Mouse (Mus musculus) spleen, adult 2 months (tissue): ENCODE measurements around the gene Mn1.

Source experiments
- CTCF ChIP-seq: fragments of 200-500 bp; IDR thresholded peaks from 2 replicates; pipeline ENCODE4 v1.5.1; 2011; ENCODE audit warnings: mild to moderate bottlenecking, inconsistent platforms; ENCODE audit not compliant: insufficient read depth, insufficient read length, insufficient replicate concordance; ENCODE audit errors: extremely low read depth
- POLR2A ChIP-seq: fragments of 200-500 bp; IDR thresholded peaks from 2 replicates; pipeline ENCODE4 v1.6.1; 2011; ENCODE audit warnings: low read depth, low read length, inconsistent platforms

DNA sequence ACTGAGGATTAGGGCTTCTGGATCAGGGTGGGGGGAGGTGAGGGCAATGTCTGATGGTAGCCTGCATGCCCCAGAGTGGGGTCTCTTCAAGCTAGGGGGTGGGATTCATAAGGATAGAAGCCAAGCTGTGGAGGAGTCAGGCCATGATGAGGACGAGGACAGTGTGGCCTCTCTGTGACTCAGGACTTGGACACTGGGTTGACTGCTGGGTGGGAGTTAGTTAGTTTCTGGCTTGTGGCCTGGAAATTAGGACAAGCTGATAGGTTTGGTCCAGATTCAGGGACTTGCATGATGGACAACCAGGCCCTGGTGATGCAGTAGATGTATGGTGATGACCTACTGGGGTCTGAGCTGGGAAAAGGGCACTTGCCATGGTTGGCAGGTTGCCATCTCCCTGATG lies 74.3 kb downstream of the Mn1 start:
- no peak for TF ChIP-seq CTCF
- TF ChIP-seq POLR2A = no peak
